Mouse (Mus musculus) stomach, embryonic 15.5 days (tissue): ENCODE results near the gene Inca1. TPM values are rescaled to one million over a fixed set of nuclear protein-coding genes. Genes with fewer than 3 reads are reported as not detected.

Source experiments
- ATAC-seq: fragments of 200-750 bp; cut with Nextera tagmentation; 2 replicates; pipeline ENCODE4 v1.8.0; 2017; ENCODE audit warnings: low read depth, moderate number of reproducible peaks, moderate TSS enrichment; ENCODE audit not compliant: insufficient read depth, low FRiP score
- H3K27ac ChIP-seq: fragments of 300-500 bp; sonication (generic); 2 replicates; pipeline ENCODE4 v1.5.1; 2015; ENCODE audit warnings: mild to moderate bottlenecking, inconsistent platforms
- H3K27me3 ChIP-seq: fragments of 300-500 bp; sonication (generic); replicated peaks from 2 replicates; pipeline ENCODE4 v1.6.1; 2015; ENCODE audit warnings: inconsistent platforms
- H3K36me3 ChIP-seq: fragments of 300-500 bp; sonication (generic); 2 replicates; pipeline ENCODE4 v1.6.1; 2015; ENCODE audit warnings: inconsistent platforms
- H3K4me1 ChIP-seq: fragments of 300-500 bp; sonication (generic); 2 replicates; pipeline ENCODE4 v1.6.1; 2015; ENCODE audit warnings: inconsistent platforms
- H3K4me2 ChIP-seq: fragments of 300-500 bp; sonication (generic); 2 replicates; pipeline ENCODE4 v1.6.1; 2015; ENCODE audit warnings: mild to moderate bottlenecking, inconsistent platforms
- H3K4me3 ChIP-seq: fragments of 300-500 bp; sonication (generic); replicated peaks from 2 replicates; pipeline ENCODE4 v1.5.1; 2015; ENCODE audit warnings: inconsistent platforms
- H3K9ac ChIP-seq: fragments of 300-500 bp; sonication (generic); 2 replicates; pipeline ENCODE4 v1.6.1; 2015; ENCODE audit warnings: inconsistent platforms
- H3K9me3 ChIP-seq: fragments of 300-500 bp; sonication (generic); 2 replicates; pipeline ENCODE4 v1.6.1; 2016; ENCODE audit warnings: inconsistent platforms
- WGBS: fragments of 180-500 bp; shearing (Covaris S2); methylation state at CpG from one replicate; pipeline ENCODE4 v1.1.7; 2015; 5-methylcytosine and 5-hydroxymethylcytosine counted together
- polyA plus RNA-seq: library from polyadenylated mRNA; unstranded; fragments of >200 nt; fragmentation: Nextera tagmentation; extraction: Ambion mirVana; gene quantifications from 2 replicates; pipeline ENCODE4 v1.2.1, GENCODE M21; 2015

Inca1 gene
- polyA plus RNA-seq, 1 experiment from 2014 or later, result 1.1 TPM

- Histone ChIP-seq H3K36me3 (peaks cover 35% of the 10 kb centered on the region), H3K4me2 (no peak overlapping the region), H3K9me3 (no peaks in the 10 kb centered on the region), H3K27ac (no peak overlapping the region), H3K4me1 (peaks cover 22% of the 10 kb centered on the region), H3K9ac (no peak overlapping the region; the same call in 1 of the 2 replicates), H3K27me3 (no peaks in the 10 kb centered on the region), H3K4me3 (no peak overlapping the region)
- WGBS, result 94% methylated on average over 8 of the region's 8 CpGs
- no peak for ATAC-seq
These were observed 33.3 kb downstream of the Inca1 start for GRCm38 (mm10) chr11:70666687-70667086.

DNA sequence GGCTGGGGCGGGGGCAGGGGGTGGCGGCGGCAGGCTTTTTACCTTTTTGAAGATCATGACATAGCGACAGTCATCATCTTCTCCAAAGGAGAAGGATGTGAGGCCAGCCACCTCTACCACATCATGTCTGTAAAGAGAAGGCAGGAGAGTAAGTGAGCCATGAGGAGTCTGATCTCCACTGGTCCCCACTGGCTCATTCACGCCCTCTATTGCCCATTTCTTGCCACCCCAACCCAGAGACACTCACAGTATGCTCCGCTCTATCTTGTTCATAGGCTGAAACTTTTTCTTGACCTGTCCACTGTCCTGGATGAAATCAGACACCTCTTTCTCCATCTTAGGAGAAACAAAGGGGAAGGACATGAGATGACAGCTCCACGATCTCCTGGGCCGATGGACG, 35.2 kb downstream of the Inca1 start:
- no peak overlapping the region for H3K4me3 ChIP-seq
- 91% methylated on average over 9 of the region's 9 CpGs for WGBS
- peaks cover 39% of the 10 kb centered on the region for H3K36me3 ChIP-seq
- H3K4me2 ChIP-seq, result no peak overlapping the region
- H3K9ac ChIP-seq, result no peak overlapping the region
- H3K4me1 ChIP-seq, result peaks cover 15% of the 10 kb centered on the region
- ATAC-seq, result no peak
- H3K9me3 ChIP-seq, result no peaks in the 10 kb centered on the region
- H3K27ac ChIP-seq, result no peak overlapping the region
- no peaks in the 10 kb centered on the region for H3K27me3 ChIP-seq

- Histone ChIP-seq H3K36me3 (peaks cover 39% of the 10 kb centered on the region), H3K9me3 (no peaks in the 10 kb centered on the region), H3K27ac (no peak overlapping the region), H3K4me1 (peaks cover 15% of the 10 kb centered on the region), H3K4me2 (no peak overlapping the region), H3K4me3 (no peak overlapping the region), H3K27me3 (no peaks in the 10 kb centered on the region), H3K9ac (no peak overlapping the region)
- ATAC-seq, result no peak
- 94% methylated on average over 6 of the region's 6 CpGs for WGBS
These were observed 36.0 kb downstream of the Inca1 start for GRCm38 (mm10) chr11:70663957-70664356.

DNA sequence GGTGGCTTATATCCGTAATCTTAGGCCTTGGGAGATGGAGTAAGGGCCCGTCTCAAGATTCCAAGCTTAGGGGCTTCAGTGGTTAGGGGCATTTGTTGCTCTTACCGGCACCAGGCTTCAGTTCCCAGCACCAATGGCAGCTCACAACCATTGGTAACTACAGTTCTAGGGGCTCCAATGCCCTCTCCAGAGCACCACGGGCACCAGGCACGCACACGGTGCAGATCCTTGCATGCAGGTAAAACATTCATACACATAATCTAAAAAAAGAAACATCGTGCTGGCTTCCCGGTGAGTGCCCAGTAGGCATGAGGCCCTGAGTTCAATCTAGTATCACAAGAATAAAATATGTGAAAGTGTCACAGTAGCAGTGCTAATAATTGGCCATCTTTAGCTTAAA, 36.9 kb downstream of the Inca1 start:
- H3K9me3 ChIP-seq, result no peaks in the 10 kb centered on the region
- ATAC-seq, result no peak
- H3K4me1 ChIP-seq, result peaks cover 20% of the 10 kb centered on the region
- no peak overlapping the region for H3K9ac ChIP-seq
- no peak overlapping the region for H3K27ac ChIP-seq
- H3K36me3 ChIP-seq, result peaks cover 39% of the 10 kb centered on the region
- H3K27me3 ChIP-seq, result no peaks in the 10 kb centered on the region
- H3K4me3 ChIP-seq, result no peak overlapping the region
- WGBS, result 92% methylated on average over 8 of the region's 8 CpGs
- no peak overlapping the region for H3K4me2 ChIP-seq

GRCm38 (mm10) chr11:70660571-70660970, 39.4 kb downstream of the Inca1 start:
- Histone ChIP-seq H3K4me1 (peaks cover 26% of the 10 kb centered on the region), H3K27me3 (no peaks in the 10 kb centered on the region), H3K9ac (no peak overlapping the region), H3K36me3 (peaks cover 33% of the 10 kb centered on the region), H3K9me3 (no peaks in the 10 kb centered on the region), H3K4me3 (no peak overlapping the region), H3K4me2 (no peak overlapping the region), H3K27ac (no peak overlapping the region)
- WGBS, result 85% methylated on average over 8 of the region's 8 CpGs
- ATAC-seq, result no peak

- Histone ChIP-seq H3K4me2 (no peak overlapping the region), H3K27me3 (no peaks in the 10 kb centered on the region), H3K9ac (no peak overlapping the region), H3K4me3 (no peak overlapping the region), H3K36me3 (peaks cover 19% of the 10 kb centered on the region), H3K27ac (no peak overlapping the region), H3K9me3 (no peaks in the 10 kb centered on the region), H3K4me1 (peaks cover 27% of the 10 kb centered on the region)
- ATAC-seq, result no peak
- WGBS, result 62% methylated on average over 8 of the region's 8 CpGs
These were observed 41.0 kb downstream of the Inca1 start for GRCm38 (mm10) chr11:70658942-70659341.

- H3K4me1 ChIP-seq, result peaks cover 27% of the 10 kb centered on the region
- no peak overlapping the region for H3K9ac ChIP-seq
- no peaks in the 10 kb centered on the region for H3K9me3 ChIP-seq
- ATAC-seq, result no peak
- H3K4me3 ChIP-seq, result no peak overlapping the region
- no peak overlapping the region for H3K27ac ChIP-seq
- H3K27me3 ChIP-seq, result no peaks in the 10 kb centered on the region
- H3K4me2 ChIP-seq, result no peak overlapping the region
- 82% methylated on average over 5 of the region's 5 CpGs for WGBS
- peaks cover 16% of the 10 kb centered on the region for H3K36me3 ChIP-seq
These were observed 41.4 kb downstream of the Inca1 start for GRCm38 (mm10) chr11:70658521-70658920.

DNA sequence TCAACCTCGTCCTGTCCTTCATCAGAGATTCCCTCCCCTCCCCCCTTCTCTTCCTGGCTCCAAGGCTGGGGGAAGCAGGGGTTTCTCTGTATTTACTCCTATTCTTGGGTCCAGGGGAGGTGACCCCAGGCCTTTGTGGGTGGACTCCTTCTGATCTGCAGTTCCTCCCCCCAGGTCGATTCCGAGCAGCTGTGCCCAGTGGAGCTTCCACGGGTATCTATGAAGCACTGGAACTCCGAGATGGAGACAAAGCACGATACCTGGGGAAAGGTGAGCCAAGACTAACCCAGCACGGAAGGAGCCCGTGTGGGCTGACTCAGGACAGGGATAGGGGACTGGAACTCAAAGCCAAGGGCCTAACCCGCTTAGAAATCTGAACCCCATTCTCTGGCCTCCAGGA, 42.0 kb downstream of the Inca1 start:
- Histone ChIP-seq H3K9me3 (no peaks in the 10 kb centered on the region), H3K27me3 (no peaks in the 10 kb centered on the region), H3K36me3 (peaks cover 11% of the 10 kb centered on the region), H3K4me3 (no peak overlapping the region), H3K4me1 (peaks cover 27% of the 10 kb centered on the region), H3K9ac (no peak overlapping the region), H3K27ac (no peak overlapping the region), H3K4me2 (no peak overlapping the region)
- WGBS, result 61% methylated on average over 9 of the region's 9 CpGs
- no peak for ATAC-seq

DNA sequence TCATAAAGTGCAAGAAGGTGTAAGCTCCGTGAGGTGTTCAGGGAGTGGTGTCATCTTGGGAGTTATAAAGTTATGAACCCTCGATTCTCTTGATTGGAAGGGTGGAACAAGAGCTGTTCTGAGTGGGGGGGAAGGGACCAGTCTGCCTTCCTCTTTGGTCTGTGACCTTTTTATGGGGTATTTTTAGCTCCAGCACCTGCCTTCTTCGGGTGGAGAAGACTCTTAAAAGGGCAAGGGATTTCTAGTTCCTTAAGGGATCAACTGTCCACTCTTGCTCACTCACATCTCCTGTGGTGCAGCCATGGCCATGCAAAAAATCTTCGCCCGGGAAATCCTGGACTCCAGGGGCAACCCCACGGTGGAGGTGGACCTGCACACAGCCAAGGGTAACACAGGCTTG, 42.4 kb downstream of the Inca1 start:
- Histone ChIP-seq H3K27ac (no peak overlapping the region), H3K27me3 (no peaks in the 10 kb centered on the region), H3K4me3 (no peak overlapping the region), H3K4me2 (no peak overlapping the region), H3K36me3 (peaks cover 10% of the 10 kb centered on the region), H3K9ac (no peak overlapping the region), H3K4me1 (peaks cover 31% of the 10 kb centered on the region), H3K9me3 (no peaks in the 10 kb centered on the region)
- WGBS, result 40% methylated on average over 6 of the region's 6 CpGs
- no peak for ATAC-seq

DNA sequence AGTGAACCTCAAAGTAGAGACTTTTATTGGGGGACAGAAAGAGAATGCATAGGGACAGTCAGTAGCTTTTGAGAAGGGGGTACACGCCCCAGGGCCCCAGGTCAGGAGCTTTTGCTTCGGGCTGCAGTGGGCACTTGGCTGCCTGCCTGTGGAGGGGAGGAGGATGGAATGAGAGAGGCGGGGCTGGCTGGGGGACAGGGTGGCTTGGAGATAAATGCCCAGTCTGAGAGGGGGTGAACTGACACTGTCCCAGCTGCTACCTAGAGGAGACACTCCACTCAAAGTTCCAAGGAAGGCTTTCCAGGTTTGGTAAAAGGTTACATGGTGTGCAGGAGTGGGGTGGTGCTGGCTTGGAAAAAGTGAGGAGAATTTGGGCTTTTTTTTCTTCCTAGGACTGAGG, 43.0 kb downstream of the Inca1 start, which contains the start of gene Eno3:
Gene Eno3, plus strand, starts transcription at position 239 of the 400 bp plus-strand sequence.
- Histone ChIP-seq H3K4me1 (peaks cover 37% of the 10 kb centered on the region), H3K4me2 (peak within 1 kb of the TSS; percentile 94), H3K27ac (peak within 1 kb of the TSS; percentile 97), H3K9ac (peak within 1 kb of the TSS; percentile 47; the same call in 1 of the 2 replicates), H3K36me3 (peaks cover 9% of the 10 kb centered on the region; the same call in 1 of the 2 replicates), H3K4me3 (peak within 1 kb of the TSS; percentile 73), H3K9me3 (no peaks in the 10 kb centered on the region), H3K27me3 (no peaks in the 10 kb centered on the region)
- 24% methylated on average over 3 of the region's 3 CpGs for WGBS
- ATAC-seq, result no peak

GRCm38 (mm10) chr11:70656456-70656927, 43.5 kb downstream of the Inca1 start:
- peak overlapping the region; percentile 97 for H3K27ac ChIP-seq
- H3K4me2 ChIP-seq, result peak overlapping the region; percentile 94
- H3K4me1 ChIP-seq, result peaks cover 40% of the 10 kb centered on the region
- no peak for ATAC-seq
- H3K36me3 ChIP-seq, result peaks cover 12% of the 10 kb centered on the region; the same call in 1 of the 2 replicates
- H3K9ac ChIP-seq, result peak overlapping the region; percentile 47; the same call in 1 of the 2 replicates
- peak overlapping the region; percentile 73 for H3K4me3 ChIP-seq
- no peaks in the 10 kb centered on the region for H3K27me3 ChIP-seq
- 9% methylated on average over 16 of the region's 16 CpGs for WGBS
- H3K9me3 ChIP-seq, result no peaks in the 10 kb centered on the region

- Histone ChIP-seq H3K4me3 (peak overlapping the region; percentile 73), H3K9ac (peak overlapping the region; percentile 47; the same call in 1 of the 2 replicates), H3K36me3 (peaks cover 15% of the 10 kb centered on the region), H3K4me2 (peak overlapping the region; percentile 94), H3K4me1 (peaks cover 47% of the 10 kb centered on the region), H3K27me3 (no peaks in the 10 kb centered on the region), H3K9me3 (no peaks in the 10 kb centered on the region), H3K27ac (peak overlapping the region; percentile 97)
- WGBS, result 1% methylated on average over 61 of the region's 61 CpGs
- peak; percentile 27 for ATAC-seq
These were observed 44.1 kb downstream of the Inca1 start for GRCm38 (mm10) chr11:70655571-70656455.
